8 mouse cellular contexts compared by ENCODE assay signal in genomic region chr3:63975955-63976908, GRCm38 (mm10). TPM values are rescaled to one million over a fixed set of nuclear protein-coding genes. Genes with fewer than 3 reads are reported as not detected.
DNase-seq lines count a peak whose midpoint lies in the region; ATAC-seq lines count a peak whose summit lies in the region.

TSS of gene Gmps (plus strand) at chr3:63976106.

- peaks cover 13% of the 10 kb centered on the region for H3K36me3 ChIP-seq in hindbrain, embryonic 14.5 days (replicated peaks; ENCODE audit: control insufficient read depth, insufficient read depth)

- peak within 1 kb of the TSS; percentile 79 for H3K27ac ChIP-seq in hindbrain, embryonic 14.5 days

- under 1% methylated on average over 67 of the region's 67 CpGs for WGBS in hindbrain, embryonic 14.5 days

- H3K4me2 ChIP-seq in hindbrain, embryonic 14.5 days (replicated peaks): peak within 1 kb of the TSS; percentile 92

- peaks cover 15% of the 10 kb centered on the region for H3K4me1 ChIP-seq in hindbrain, embryonic 14.5 days (replicated peaks; ENCODE audit: control insufficient read depth, insufficient read depth, low read length)

- peak; percentile 97 for DNase-seq in NIH3T3 (ENCODE audit: low read depth)
- DNase-seq in cerebellum, postnatal 10 days: peak; percentile 94 to 96
- DNase-seq in frontal cortex, postnatal 14 days (ENCODE audit: low spot score in 2 of 2): peak; percentile 84 to 90
- DNase-seq in hindbrain, embryonic 14.5 days (ENCODE audit: low spot score): peak; percentile 91
- DNase-seq in layer of hippocampus, postnatal 36 days: peak; percentile 89
- DNase-seq in lung, postnatal 36 days: peak; percentile 97
- DNase-seq in retina, postnatal 1 day: peak; percentile 95
- peak; percentile 87 to 94 for DNase-seq in urinary bladder, adult 18-20 months (ENCODE audit: low spot score in 2 of 2)

- peak within 1 kb of the TSS; percentile 99 for H3K4me3 ChIP-seq in hindbrain, embryonic 14.5 days (replicated peaks; ENCODE audit: low read length)

- no peaks in the 10 kb centered on the region for H3K27me3 ChIP-seq in hindbrain, embryonic 14.5 days (ENCODE audit: control insufficient read depth, insufficient read depth, low read length)

- peak within 1 kb of the TSS; percentile 97 for H3K9ac ChIP-seq in hindbrain, embryonic 14.5 days

- no peaks in the 10 kb centered on the region for H3K9me3 ChIP-seq in hindbrain, embryonic 14.5 days (ENCODE audit: control insufficient read depth, low read length)

- peak; percentile 99 for ATAC-seq in hindbrain, embryonic 14.5 days (ENCODE audit: low FRiP score)

RNA-seq across cellular contexts. Expression of gene Gmps, which starts in this region (rescaled TPM):
- 52.7 and 53.6 TPM in 2 replicates for polyA plus RNA-seq in hindbrain, embryonic 14.5 days (2014; fragmentation: Nextera tagmentation; extraction: Ambion mirVana)
- 10 to 100 TPM; 47.9 to 49.8 TPM for total RNA-seq in layer of hippocampus, postnatal 36 days (2021)

Comparison
In these comparisons a context has a peak if more than half of its experiments do, and no peak if none do; other contexts are left out.
1. Peak in every context shown above with its lines: DNase-seq, ATAC-seq, H3K4me3 ChIP-seq and H3K27ac ChIP-seq.